Comparison of ENCODE assay signal across 8 mouse cellular contexts in genomic region chr10:81376561-81377361, GRCm38 (mm10). TPM values are rescaled to one million over a fixed set of nuclear protein-coding genes. Genes with fewer than 3 reads are reported as not detected.
A peak's percentile ranks its signal among the peaks of the same experiment; 100 is the strongest.
DNase-seq lines count a peak whose midpoint lies in the region; ATAC-seq and TF ChIP-seq lines count a peak whose summit lies in the region.

No protein-coding gene starts in this region.

- H3K9ac ChIP-seq in kidney, embryonic 16.5 days (replicated peaks; ENCODE audit: low read length), result peak overlapping the region; percentile 90
- H3K9ac ChIP-seq in hindbrain, embryonic 11.5 days (ENCODE audit: low read depth, low read length), result peak overlapping the region; percentile 91
- H3K9ac ChIP-seq in midbrain, embryonic 13.5 days (replicated peaks), result peak overlapping the region; percentile 93

- H3K9me3 ChIP-seq in kidney, embryonic 16.5 days (ENCODE audit: low read length), result no peaks in the 10 kb centered on the region
- no peaks in the 10 kb centered on the region for H3K9me3 ChIP-seq in hindbrain, embryonic 11.5 days (ENCODE audit: control insufficient read depth, low read length)
- no peaks in the 10 kb centered on the region for H3K9me3 ChIP-seq in midbrain, embryonic 13.5 days

- peak overlapping the region; percentile 49 for H3K27ac ChIP-seq in kidney, embryonic 16.5 days (ENCODE audit: low read length)
- no peak overlapping the region for H3K27ac ChIP-seq in kidney, adult 2 months (ENCODE audit: insufficient read depth, low read depth, low read length)
- no peak overlapping the region for H3K27ac ChIP-seq in hindbrain, embryonic 11.5 days (ENCODE audit: low read depth, low read length)
- no peak overlapping the region for H3K27ac ChIP-seq in midbrain, embryonic 13.5 days

- ATAC-seq in kidney, embryonic 16.5 days (ENCODE audit: low FRiP score, low TSS enrichment), result no peak
- no peak for ATAC-seq in hindbrain, embryonic 11.5 days (ENCODE audit: low FRiP score)
- no peak for ATAC-seq in midbrain, embryonic 13.5 days

- H3K4me1 ChIP-seq in kidney, embryonic 16.5 days (ENCODE audit: insufficient read depth, low read length), result peaks cover 23% of the 10 kb centered on the region
- peaks cover 16% of the 10 kb centered on the region; the same call in 1 of the 2 replicates for H3K4me1 ChIP-seq in kidney, adult 2 months (ENCODE audit: control insufficient read depth, insufficient read depth, low read length)
- H3K4me1 ChIP-seq in hindbrain, embryonic 11.5 days (replicated peaks; ENCODE audit: control insufficient read depth, insufficient read depth, low read length), result peaks cover 13% of the 10 kb centered on the region
- H3K4me1 ChIP-seq in midbrain, embryonic 13.5 days (replicated peaks), result peaks cover 37% of the 10 kb centered on the region

- no peak for DNase-seq in kidney, adult 2 months
- DNase-seq in R1 (ENCODE audit: low read depth, low spot score), result peak; percentile 78
- no peak for DNase-seq in hindbrain, embryonic 11.5 days (ENCODE audit: low spot score)
- no peak for DNase-seq in ovary, postnatal 10 days (ENCODE audit: low spot score)
- no peak for DNase-seq in layer of hippocampus, adult 18-20 months (ENCODE audit: low spot score in 2 of 2)
- no peak for DNase-seq in layer of hippocampus, postnatal 36 days

- no peaks in the 10 kb centered on the region for H3K27me3 ChIP-seq in kidney, embryonic 16.5 days (ENCODE audit: insufficient read depth, low read length)
- no peaks in the 10 kb centered on the region for H3K27me3 ChIP-seq in kidney, adult 2 months (replicated peaks; ENCODE audit: control insufficient read depth, insufficient read depth, low read length)
- no peaks in the 10 kb centered on the region for H3K27me3 ChIP-seq in hindbrain, embryonic 11.5 days (ENCODE audit: control insufficient read depth, insufficient read depth, low read length)
- no peaks in the 10 kb centered on the region for H3K27me3 ChIP-seq in midbrain, embryonic 13.5 days

- peaks cover 30% of the 10 kb centered on the region for H3K36me3 ChIP-seq in kidney, embryonic 16.5 days (ENCODE audit: insufficient read depth, low read length)
- H3K36me3 ChIP-seq in kidney, adult 2 months (ENCODE audit: control insufficient read depth, insufficient read depth, low read length), result no peaks in the 10 kb centered on the region
- H3K36me3 ChIP-seq in hindbrain, embryonic 11.5 days (ENCODE audit: control insufficient read depth, insufficient read depth, low read length), result 0 out of 2 replicates have a peak, but pooled peaks cover 7% of the 10 kb centered on the region
- peaks cover 35% of the 10 kb centered on the region for H3K36me3 ChIP-seq in midbrain, embryonic 13.5 days

- no peak for TF ChIP-seq POLR2A in kidney, adult 2 months (IDR thresholded peaks at IDR 0.05; ENCODE audit: low read depth, low read length)

- peak overlapping the region; percentile 90 for H3K4me2 ChIP-seq in kidney, embryonic 16.5 days (replicated peaks; ENCODE audit: low read depth, low read length)
- peak overlapping the region; percentile 85 for H3K4me2 ChIP-seq in hindbrain, embryonic 11.5 days (replicated peaks; ENCODE audit: low read depth, low read length)
- H3K4me2 ChIP-seq in midbrain, embryonic 13.5 days (replicated peaks), result peak overlapping the region; percentile 84

- WGBS in kidney, embryonic 16.5 days, result 36% methylated on average over 6 of the region's 6 CpGs
- 37% methylated on average over 6 of the region's 6 CpGs for WGBS in kidney, adult 2 months
- 37% methylated on average over 6 of the region's 6 CpGs for WGBS in hindbrain, embryonic 11.5 days
- 46% methylated on average over 6 of the region's 6 CpGs for WGBS in midbrain, embryonic 13.5 days

- peak overlapping the region; percentile 86 for H3K4me3 ChIP-seq in kidney, embryonic 16.5 days (ENCODE audit: low read length)
- no peak overlapping the region for H3K4me3 ChIP-seq in kidney, adult 2 months (ENCODE audit: insufficient read depth, low read depth, low read length)
- peak overlapping the region; percentile 91 for H3K4me3 ChIP-seq in hindbrain, embryonic 11.5 days (ENCODE audit: low read depth, low read length)
- H3K4me3 ChIP-seq in midbrain, embryonic 13.5 days (replicated peaks), result peak overlapping the region; percentile 79

- no peak for TF ChIP-seq CTCF in kidney, adult 2 months (conservative IDR thresholded peaks at IDR 0.05; ENCODE audit: insufficient read depth, insufficient read length, low read depth, low read length)

RNA-seq across cellular contexts. Expression of gene Fzr1, which starts 1.6 kb away (rescaled TPM):
- polyA plus RNA-seq in kidney, embryonic 16.5 days (2015; fragmentation: Nextera tagmentation; extraction: Ambion mirVana), result 111 and 115 TPM in 2 replicates
- polyA plus RNA-seq in kidney, adult 2 months (2012; rRNA removed), result 41.1 and 49.8 TPM in 2 replicates
- polyA plus RNA-seq in hindbrain, embryonic 11.5 days (2014; fragmentation: Nextera tagmentation; extraction: Ambion mirVana), result 83.0 and 92.1 TPM in 2 replicates
- 127 and 133 TPM in 2 replicates for polyA plus RNA-seq in midbrain, embryonic 13.5 days (2015; fragmentation: Nextera tagmentation; extraction: Ambion mirVana)
- 10 to 100 TPM; 70.8 to 72.5 TPM for total RNA-seq in layer of hippocampus, adult 18-20 months (2021)
- total RNA-seq in layer of hippocampus, postnatal 36 days (2021), result 10 to 100 TPM; 61.5 to 68.9 TPM

RNA-seq across cellular contexts. Expression of gene Dohh, which starts 7.5 kb away (rescaled TPM):
- polyA plus RNA-seq in kidney, embryonic 16.5 days (2015; fragmentation: Nextera tagmentation; extraction: Ambion mirVana), result 87.6 and 104 TPM in 2 replicates
- polyA plus RNA-seq in kidney, adult 2 months (2012; rRNA removed), result 60.6 and 79.8 TPM in 2 replicates
- 44.8 and 52.6 TPM in 2 replicates for polyA plus RNA-seq in hindbrain, embryonic 11.5 days (2014; fragmentation: Nextera tagmentation; extraction: Ambion mirVana)
- polyA plus RNA-seq in midbrain, embryonic 13.5 days (2015; fragmentation: Nextera tagmentation; extraction: Ambion mirVana), result 73.5 TPM in 2 replicates
- 10 to 100 TPM; 82.0 to 82.9 TPM for total RNA-seq in layer of hippocampus, adult 18-20 months (2021)
- total RNA-seq in layer of hippocampus, postnatal 36 days (2021), result 10 to 100 TPM; 72.5 to 76.9 TPM

RNA-seq across cellular contexts. Expression of gene Gm48551, which starts 7.5 kb away (rescaled TPM):
- 5.0 and 5.2 TPM in 2 replicates for polyA plus RNA-seq in kidney, embryonic 16.5 days (2015; fragmentation: Nextera tagmentation; extraction: Ambion mirVana)
- 2.1 and 2.3 TPM in 2 replicates for polyA plus RNA-seq in kidney, adult 2 months (2012; rRNA removed)
- polyA plus RNA-seq in hindbrain, embryonic 11.5 days (2014; fragmentation: Nextera tagmentation; extraction: Ambion mirVana), result 2.2 and 3.2 TPM in 2 replicates
- 6.9 and 7.2 TPM in 2 replicates for polyA plus RNA-seq in midbrain, embryonic 13.5 days (2015; fragmentation: Nextera tagmentation; extraction: Ambion mirVana)
- 1 to 10 TPM; 4.1 to 4.8 TPM for total RNA-seq in layer of hippocampus, adult 18-20 months (2021)
- total RNA-seq in layer of hippocampus, postnatal 36 days (2021), result 1 to 10 TPM; 4.0 to 6.6 TPM

RNA-seq across cellular contexts. Expression of gene 4930404N11Rik, which starts 11.1 kb away (rescaled TPM):
- polyA plus RNA-seq in kidney, embryonic 16.5 days (2015; fragmentation: Nextera tagmentation; extraction: Ambion mirVana), result 0.98 and 1.2 TPM in 2 replicates
- 0.16 and 0.61 TPM in 2 replicates for polyA plus RNA-seq in kidney, adult 2 months (2012; rRNA removed)
- 0.47 TPM in 1 of 2 replicates, not detected in the other for polyA plus RNA-seq in hindbrain, embryonic 11.5 days (2014; fragmentation: Nextera tagmentation; extraction: Ambion mirVana)
- 0.44 and 0.70 TPM in 2 replicates for polyA plus RNA-seq in midbrain, embryonic 13.5 days (2015; fragmentation: Nextera tagmentation; extraction: Ambion mirVana)
- 1 to 10 TPM; 1.6 to 2.0 TPM for total RNA-seq in layer of hippocampus, adult 18-20 months (2021)
- total RNA-seq in layer of hippocampus, postnatal 36 days (2021), result 1 to 10 TPM; 1.6 to 1.9 TPM

RNA-seq across cellular contexts. Expression of gene Gm48552, which starts 12.0 kb away (rescaled TPM):
- 1.4 and 1.6 TPM in 2 replicates for polyA plus RNA-seq in kidney, embryonic 16.5 days (2015; fragmentation: Nextera tagmentation; extraction: Ambion mirVana)
- 1.0 and 2.8 TPM in 2 replicates for polyA plus RNA-seq in kidney, adult 2 months (2012; rRNA removed)
- polyA plus RNA-seq in hindbrain, embryonic 11.5 days (2014; fragmentation: Nextera tagmentation; extraction: Ambion mirVana), result 0.49 and 1.0 TPM in 2 replicates
- 1.2 and 2.1 TPM in 2 replicates for polyA plus RNA-seq in midbrain, embryonic 13.5 days (2015; fragmentation: Nextera tagmentation; extraction: Ambion mirVana)
- total RNA-seq in layer of hippocampus, adult 18-20 months (2021), result 1 to 10 TPM; 4.2 to 6.9 TPM
- total RNA-seq in layer of hippocampus, postnatal 36 days (2021), result 1 to 10 TPM; 4.5 to 7.1 TPM
